Mouse (Mus musculus): ENCODE measurements around the gene Cmip.

GRCm38 (mm10) chr8:117437616-117438015, 180.8 kb downstream of the Cmip start:
- TF ChIP-seq POLR2A (IDR thresholded peaks at IDR 0.05; ENCODE audit: low read depth, low read length) (no peak), CTCF (conservative IDR thresholded peaks at IDR 0.05; ENCODE audit: insufficient read depth, insufficient read length, low read depth, low read length) (no peak)
